Mouse (Mus musculus): Measurements from ENCODE around the gene Myoz2. TPM values are rescaled to one million over a fixed set of nuclear protein-coding genes. Genes with fewer than 3 reads are reported as not detected.
A peak's percentile ranks its signal among the peaks of the same experiment; 100 is the strongest.

Gene Myoz2
- total RNA-seq (2021): 1,000 to 10,000 TPM; 2,084 to 2,239 TPM

DNA sequence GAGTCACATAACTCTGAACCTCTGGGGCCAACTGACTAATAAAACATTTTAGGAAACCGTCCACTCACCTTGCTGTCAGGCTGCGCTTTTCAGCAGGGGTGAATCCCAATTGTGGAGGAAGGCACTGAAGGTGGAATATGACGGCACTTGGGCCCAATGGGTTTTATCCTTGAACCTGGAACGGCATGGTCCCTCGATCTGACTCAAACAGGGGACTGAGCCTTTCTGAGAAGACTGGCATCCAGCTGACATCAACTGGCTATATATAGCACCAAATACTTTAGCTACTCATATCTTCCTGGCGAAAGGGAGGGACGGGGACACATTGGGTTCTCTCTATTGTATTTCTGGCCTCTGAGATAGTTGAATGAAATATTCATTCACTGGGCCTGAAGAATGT is at the start of gene Myoz2:
Gene Myoz2 (minus strand): TSS at position 264 of the 400 bp plus-strand sequence.
- peak; percentile 46 to 54 for DNase-seq

DNA sequence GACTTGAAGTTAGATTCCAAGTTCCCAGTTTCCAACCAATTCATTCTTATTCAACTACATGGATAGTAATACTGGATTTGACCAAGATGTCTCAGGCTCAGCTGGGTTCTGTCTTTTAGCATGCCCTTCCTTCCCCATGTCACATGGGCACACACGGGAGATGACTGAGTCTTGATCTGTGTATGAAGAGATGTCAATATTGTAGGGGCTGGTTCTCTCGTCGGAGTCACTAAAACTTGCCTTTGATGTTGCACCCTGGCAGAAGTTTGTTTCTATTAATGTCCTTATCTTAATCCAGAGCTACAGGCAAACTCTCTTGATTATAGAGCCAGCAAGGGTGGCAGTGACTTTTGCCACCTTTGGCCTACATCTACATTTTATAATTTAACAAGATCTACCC is 46.9 kb upstream of the Myoz2 start:
- no peak for DNase-seq

More for the DNA sequence above, at the start of gene Myoz2:
- intact Hi-C loops (cut with DNase I): loop anchor here (2.0 to 5.0 kb wide), 2 partner anchors 52 to 123 kb away; no protein-coding TSS in a partner anchor

DNA sequence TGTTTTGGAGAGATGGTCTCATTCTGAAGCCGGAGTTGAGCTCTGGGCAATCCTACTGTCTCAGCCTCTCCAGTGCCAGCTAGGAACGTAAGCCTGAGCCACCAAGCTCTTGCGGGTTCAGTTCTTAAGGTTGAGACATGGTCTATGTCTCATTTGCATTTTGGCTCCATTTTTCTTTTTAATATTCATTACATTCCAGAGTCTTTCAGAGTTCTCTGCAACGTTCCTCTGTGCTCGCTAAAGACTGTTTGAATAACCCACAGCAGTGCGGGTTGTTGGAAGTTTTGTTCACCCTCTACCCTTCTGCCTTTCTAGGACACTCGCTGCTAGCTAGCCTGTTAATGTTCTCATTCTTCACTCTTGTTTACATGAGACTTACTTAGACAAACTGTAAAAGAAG is 46.1 kb upstream of the Myoz2 start:
- no peak for DNase-seq
- intact Hi-C loops (cut with DNase I): no loop called here

More for the DNA sequence above, 46.9 kb upstream of the Myoz2 start:
- intact Hi-C loops (cut with DNase I): no loop called here

DNA sequence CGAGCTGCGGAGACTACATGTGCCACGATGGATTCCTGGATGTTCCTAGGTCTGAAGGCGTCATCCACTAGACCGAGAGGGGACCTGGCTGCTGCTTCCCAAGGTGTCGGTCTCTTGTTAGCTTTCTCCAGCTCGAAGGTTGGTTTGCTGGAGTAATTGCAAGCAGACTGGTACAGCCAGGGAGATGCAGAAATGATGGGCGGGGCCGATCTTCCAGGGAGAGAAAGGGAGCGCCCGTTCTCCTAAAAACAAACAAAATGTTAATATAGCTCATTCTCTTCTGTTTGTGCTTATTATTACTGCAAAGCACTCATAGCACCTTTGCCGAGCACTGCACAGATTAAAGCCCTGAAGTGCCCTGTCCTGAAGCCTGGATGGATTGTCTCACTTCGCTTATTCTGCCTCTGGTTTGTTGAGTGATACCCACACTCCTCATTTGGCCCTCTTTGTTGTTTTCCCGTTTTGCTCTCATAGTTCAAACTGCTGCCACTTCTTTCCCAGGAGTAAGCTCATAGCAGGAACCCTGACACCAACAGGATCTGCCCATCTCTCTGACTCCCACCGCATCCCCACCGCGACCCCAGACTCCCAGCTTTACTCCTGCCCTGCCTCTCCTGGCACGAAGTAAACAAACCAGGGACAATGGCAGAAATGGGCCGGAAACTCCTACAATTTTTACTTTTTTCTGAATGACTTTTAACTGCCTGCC is 45.4 kb upstream of the Myoz2 start:
- intact Hi-C loops (cut with DNase I): no loop called here
- no peak for DNase-seq

DNA sequence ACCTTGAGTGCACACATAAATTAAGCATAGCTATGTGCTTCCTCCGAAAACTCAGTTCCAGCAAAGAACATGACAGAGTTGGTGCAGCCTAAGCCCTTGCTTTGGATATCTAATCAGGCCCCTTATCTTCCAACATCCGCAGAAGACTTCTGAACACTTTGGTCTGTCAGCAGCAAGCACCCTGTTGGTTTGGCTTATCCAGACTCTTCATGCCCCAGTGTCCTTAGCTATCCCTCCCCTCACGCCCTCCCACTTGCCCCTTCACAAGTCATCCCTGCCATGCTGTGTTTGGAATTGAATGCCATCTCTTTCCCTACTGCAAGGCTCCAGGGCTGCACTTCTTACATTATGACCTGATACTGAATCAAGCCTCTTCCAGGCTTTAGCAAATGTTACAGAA is 40.9 kb upstream of the Myoz2 start:
- DNase-seq: no peak
- intact Hi-C loops (cut with DNase I): no loop called here

- DNase-seq: no peak
- intact Hi-C loops (cut with DNase I): no loop called here
Measured at GRCm38 (mm10) chr3:123075034-123075433, 40.2 kb upstream of the Myoz2 start.

GRCm38 (mm10) chr3:123073351-123073750 is 38.5 kb upstream of the Myoz2 start:
- intact Hi-C loops (cut with DNase I): no loop called here
- DNase-seq: no peak

DNA sequence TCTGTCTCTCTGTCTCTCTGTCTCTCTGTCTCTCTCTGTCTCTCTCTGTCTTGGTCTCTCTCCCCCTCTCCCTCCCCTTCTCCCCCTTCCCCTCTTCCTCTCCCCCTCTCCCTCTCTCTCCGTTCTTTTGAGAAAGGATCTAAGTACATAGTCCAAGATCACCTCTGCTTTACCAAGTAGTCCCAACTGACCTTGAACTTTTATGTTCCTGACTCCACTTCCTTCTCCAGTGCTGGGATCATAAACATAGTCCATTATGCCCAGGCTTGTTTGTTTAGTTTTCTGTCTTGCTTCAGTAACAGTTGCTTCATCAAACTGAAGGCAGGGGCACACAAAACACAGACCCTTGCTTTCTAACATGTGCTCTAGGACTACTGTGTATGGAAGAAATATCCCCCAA is 37.7 kb upstream of the Myoz2 start:
- intact Hi-C loops (cut with DNase I): no loop called here
- no peak for DNase-seq

DNA sequence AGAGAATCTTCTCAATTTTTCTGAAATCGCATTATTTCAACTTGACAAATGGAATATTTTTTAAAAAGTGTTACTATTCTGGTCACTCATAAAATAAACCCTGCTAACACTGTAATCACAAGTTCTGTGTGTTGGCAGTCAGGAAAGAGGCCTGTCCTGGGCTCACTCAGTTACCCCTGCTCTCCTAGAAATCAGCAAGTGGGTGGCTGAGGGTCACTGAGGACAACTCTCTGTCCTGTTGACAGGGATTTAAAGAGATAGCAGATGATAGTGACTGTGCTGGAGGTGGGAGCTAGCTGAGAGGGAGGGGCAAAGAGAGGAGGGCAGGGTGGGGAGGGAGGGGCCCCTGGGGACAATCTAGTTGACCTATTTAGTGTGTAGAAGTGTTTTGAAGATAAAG is 36.2 kb upstream of the Myoz2 start:
- intact Hi-C loops (cut with DNase I): no loop called here
- DNase-seq: no peak

DNA sequence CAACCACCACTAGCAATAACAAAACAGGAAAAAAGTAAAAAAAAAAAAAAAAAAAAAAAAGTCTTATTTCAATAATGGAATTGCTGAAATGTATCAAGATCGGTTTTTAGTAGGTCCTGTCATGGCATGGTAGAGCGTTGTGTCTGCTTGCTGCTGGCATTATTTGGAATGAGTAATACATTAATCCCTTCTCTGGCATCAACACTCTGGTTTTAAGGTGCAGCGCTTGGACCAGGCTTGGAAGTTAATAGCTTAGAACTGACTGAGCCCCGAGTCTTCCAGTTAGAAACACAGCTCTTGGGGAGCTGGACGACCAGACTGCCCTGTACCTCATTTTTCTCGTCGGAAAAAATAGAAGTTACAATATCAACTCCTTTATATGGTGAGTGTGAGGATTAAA is 32.0 kb upstream of the Myoz2 start:
- no peak for DNase-seq
- intact Hi-C loops (cut with DNase I): no loop called here

- intact Hi-C loops (cut with DNase I): no loop called here
- DNase-seq: no peak
Measured at GRCm38 (mm10) chr3:123065466-123065865, 30.7 kb upstream of the Myoz2 start.

DNA sequence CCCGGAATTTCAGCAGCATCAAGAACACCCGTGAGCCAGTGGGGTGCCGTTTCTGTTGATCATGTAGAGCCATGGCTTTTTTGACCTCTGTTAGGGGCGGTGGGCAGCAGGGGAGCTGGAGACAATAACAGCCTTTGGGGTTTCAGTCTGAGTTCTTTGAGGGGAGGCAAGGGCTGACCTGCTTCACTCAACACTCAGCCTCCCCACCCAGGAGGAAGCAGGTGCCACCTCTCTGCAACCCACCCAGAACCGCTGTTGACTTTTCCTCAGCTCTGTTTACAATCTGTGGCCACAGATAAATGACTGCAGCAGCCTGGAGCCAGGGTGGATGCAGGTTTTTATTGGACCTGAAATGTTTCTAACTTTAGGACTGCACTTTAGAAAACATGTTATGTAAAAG is 29.4 kb upstream of the Myoz2 start:
- DNase-seq: no peak
- intact Hi-C loops (cut with DNase I): no loop called here

- DNase-seq: no peak
- intact Hi-C loops (cut with DNase I): loop anchor here (2.0 kb wide), 1 partner anchor 19 kb away; no protein-coding TSS in a partner anchor
Measured at GRCm38 (mm10) chr3:123061931-123062330, 27.1 kb upstream of the Myoz2 start.

GRCm38 (mm10) chr3:123058832-123059231 is 24.0 kb upstream of the Myoz2 start:
- intact Hi-C loops (cut with DNase I): no loop called here
- no peak for DNase-seq

DNA sequence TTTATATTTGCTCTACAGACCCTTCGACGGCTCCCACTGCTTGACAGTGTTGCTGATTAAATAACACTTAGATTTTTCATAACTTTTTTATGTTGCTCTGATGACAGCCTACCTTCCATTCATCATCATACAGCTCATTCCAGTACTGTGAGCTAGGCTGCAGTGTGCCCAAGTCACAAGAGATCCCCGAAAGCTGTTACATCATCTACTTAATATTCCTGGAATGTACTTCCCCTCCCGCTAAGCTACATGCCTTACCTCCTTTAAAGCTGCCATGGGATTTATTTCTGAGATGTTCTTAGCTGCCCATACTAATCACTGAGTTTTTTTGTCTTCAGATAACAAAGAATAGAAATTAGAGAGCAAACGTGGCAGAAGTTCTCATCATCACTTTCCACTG is 19.4 kb upstream of the Myoz2 start:
- DNase-seq: no peak
- intact Hi-C loops (cut with DNase I): no loop called here

DNA sequence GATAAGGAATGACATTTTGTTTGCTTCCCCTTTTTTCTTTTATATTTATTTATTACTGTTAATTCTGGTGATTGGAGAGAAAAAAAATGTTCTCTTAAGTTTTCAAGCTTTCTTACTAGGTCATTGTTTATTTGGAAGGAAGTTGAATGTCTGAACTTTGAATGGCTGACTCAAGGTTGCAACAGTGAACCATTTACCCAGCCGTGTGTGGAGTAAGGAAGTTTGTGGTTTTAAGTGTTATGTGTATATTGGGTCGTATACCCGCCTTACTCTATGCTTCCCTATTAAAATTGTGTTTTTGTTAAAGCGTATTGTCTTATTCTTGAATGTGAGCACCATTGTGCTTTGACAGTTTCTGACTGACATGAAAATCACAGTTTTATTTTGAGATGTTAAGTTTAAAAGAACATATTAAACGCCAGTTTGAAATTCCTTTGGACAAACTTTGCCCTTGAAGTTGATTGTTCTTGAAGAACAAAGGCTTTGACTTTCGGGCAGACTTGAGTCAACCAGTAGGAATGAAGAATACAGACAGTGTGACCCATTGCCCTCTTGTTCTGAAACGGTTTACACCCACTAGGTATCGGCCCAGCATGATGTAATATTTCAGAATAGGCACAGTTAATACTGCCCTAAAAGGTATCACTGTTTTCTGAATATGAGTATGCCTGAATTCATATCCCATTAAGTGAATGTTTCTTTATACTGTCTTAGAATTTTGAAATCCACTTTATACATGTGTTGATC is 18.6 kb upstream of the Myoz2 start:
- intact Hi-C loops (cut with DNase I): no loop called here
- DNase-seq: no peak

- intact Hi-C loops (cut with DNase I): loop anchor here (2.0 kb wide), 1 partner anchor 18 kb away; no protein-coding TSS in a partner anchor
Measured at GRCm38 (mm10) chr3:123042308-123042707, 7.5 kb upstream of the Myoz2 start.

DNA sequence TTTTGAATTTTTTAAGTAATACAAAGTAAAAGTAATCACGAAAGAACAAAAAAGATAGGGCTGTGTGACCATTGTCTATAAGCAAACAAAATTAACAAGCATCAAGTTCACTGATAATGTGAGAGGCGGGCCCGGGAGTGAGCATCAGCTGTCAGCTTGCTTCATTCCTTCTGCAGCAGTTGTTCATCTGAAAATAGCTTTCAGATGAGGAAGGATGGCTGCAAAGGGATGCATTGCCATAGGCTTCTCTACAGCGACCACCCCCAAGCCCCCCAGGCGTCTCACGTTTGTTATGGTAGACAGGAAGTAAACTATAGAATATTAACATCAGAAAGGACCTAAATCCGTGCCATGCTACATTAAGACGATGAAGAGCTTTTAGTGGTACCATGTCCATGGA is 1.0 kb downstream of the Myoz2 start:
- intact Hi-C loops (cut with DNase I): loop anchor here (2.0 kb wide), 1 partner anchor 53 kb away; no protein-coding TSS in a partner anchor
- DNase-seq: no peak

More at GRCm38 (mm10) chr3:123042308-123042707, 7.5 kb upstream of the Myoz2 start:
- DNase-seq: no peak

DNA sequence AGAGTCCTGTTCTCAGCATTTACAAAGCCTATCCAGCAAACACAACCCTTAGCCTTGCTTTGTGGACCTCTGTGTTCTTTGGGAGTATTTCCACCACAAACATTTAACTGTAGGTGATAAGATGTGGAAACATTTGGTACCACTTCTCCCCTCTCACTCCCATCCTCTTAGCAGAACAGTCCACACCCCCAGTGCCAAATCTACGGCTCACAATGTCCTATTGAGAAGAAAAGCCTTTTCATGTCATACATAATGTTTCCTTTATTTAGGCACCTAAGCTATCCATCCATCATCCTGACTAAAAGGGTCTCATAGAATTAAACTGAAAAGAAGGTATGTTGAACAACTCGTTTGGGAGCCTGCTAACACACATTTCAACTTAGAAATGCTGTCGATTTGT is 9.2 kb downstream of the Myoz2 start:
- intact Hi-C loops (cut with DNase I): no loop called here
- no peak for DNase-seq

GRCm38 (mm10) chr3:123024496-123025234 is 10.2 kb downstream of the Myoz2 start:
- DNase-seq: no peak
- intact Hi-C loops (cut with DNase I): no loop called here

- intact Hi-C loops (cut with DNase I): no loop called here
- no peak for DNase-seq
Measured at GRCm38 (mm10) chr3:123018792-123019191, 16.0 kb downstream of the Myoz2 start.

Measured in heart, postnatal 36 days (tissue).